Mouse (Mus musculus): ENCODE measurements at regions not wholly inside any gene's neighbourhood (a gene's known extent, or its start where the extent isn't known, plus 50 kb on each side); places are given as distances from the start of the nearest gene placed in this dataset.

DNA sequence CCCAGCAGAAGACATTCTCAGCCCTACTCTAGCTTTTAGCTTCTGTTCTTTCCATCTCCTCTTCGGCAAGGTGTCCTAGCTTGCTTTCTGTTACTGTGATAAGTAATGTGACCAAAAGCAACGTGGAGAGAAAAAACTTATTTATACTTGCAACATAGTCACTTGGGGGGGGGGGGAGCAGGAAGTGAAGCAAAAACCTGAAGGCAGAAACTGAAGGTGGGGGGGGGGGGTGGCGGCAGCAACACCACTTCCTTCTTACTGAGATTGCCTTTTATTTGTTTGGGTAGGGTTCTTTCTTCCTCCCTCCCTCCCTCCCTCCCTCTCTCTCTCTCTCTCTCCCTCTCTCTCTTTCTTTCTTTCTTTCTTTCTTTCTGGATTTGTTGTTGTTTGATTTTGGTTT, 103.8 kb upstream of the Gpr141 start:
- no peak overlapping the region for H3K4me3 ChIP-seq (ENCODE audit: low read depth, low read length)
- H3K9me3 ChIP-seq (replicated peaks; ENCODE audit: control insufficient read depth, low read length), result no peaks in the 10 kb centered on the region
- H3K4me2 ChIP-seq (ENCODE audit: low read depth, low read length), result no peak overlapping the region
- ATAC-seq (replicated peaks; ENCODE audit: insufficient number of reproducible peaks, low FRiP score, low TSS enrichment, low read depth), result no peak
- no peak for DNase-seq (ENCODE audit: low spot score)
- no peaks in the 10 kb centered on the region for H3K36me3 ChIP-seq (replicated peaks; ENCODE audit: control insufficient read depth, insufficient read depth, low read depth, low read length)
- H3K27ac ChIP-seq (replicated peaks; ENCODE audit: low read depth, low read length), result no peak overlapping the region
- no peaks in the 10 kb centered on the region for H3K27me3 ChIP-seq (ENCODE audit: control insufficient read depth, insufficient read depth, low read length)
- H3K9ac ChIP-seq (replicated peaks; ENCODE audit: low read length), result no peak overlapping the region
- H3K4me1 ChIP-seq (ENCODE audit: control insufficient read depth, insufficient read depth, low read length), result no peaks in the 10 kb centered on the region
- WGBS, result 78% methylated on average over 3 of the region's 3 CpGs

DNA sequence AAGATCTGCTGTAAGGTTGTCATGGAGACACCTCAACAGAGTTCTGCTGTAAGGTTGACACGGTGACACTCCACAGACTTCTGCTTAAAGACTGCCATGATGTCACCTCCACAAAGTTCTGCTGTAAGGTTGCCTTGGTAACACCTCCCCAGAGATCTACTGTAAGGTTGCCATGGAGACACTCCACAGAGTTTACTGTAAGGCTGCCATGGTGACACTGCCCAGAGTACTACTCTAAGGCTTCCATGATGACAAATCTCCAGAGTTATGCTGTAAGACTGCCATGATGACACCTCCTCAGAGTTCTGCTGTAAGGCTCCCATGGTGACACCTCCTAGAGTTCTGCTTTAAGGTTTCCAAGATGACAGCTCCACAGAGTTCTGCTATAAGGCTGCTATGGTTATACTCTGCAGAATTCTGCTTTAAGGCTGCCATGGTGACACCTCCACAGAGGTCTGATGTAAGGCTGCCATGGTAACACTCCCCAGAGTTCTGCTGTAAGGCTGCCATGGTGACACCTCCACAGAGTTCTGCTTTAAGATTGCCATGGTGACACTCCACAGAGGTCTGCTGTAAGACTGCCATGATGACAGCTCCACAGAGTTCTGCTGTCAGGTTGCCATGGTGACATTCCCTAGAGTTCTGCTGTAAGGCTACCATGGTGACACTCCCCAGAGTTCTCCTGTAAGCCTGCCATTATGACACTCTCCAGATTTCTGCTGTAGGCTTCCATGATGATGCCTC, 97.2 kb upstream of the Gpr141 start:
- 83% methylated on average over 1 of the region's 1 CpGs for WGBS
- no peaks in the 10 kb centered on the region for H3K4me1 ChIP-seq (ENCODE audit: control insufficient read depth, insufficient read depth, low read length)
- no peaks in the 10 kb centered on the region for H3K9me3 ChIP-seq (replicated peaks; ENCODE audit: control insufficient read depth, low read length)
- 0 out of 2 replicates have a peak, but pooled peaks have one; percentile 22 for ATAC-seq (replicated peaks; ENCODE audit: insufficient number of reproducible peaks, low FRiP score, low TSS enrichment, low read depth)
- H3K27ac ChIP-seq (replicated peaks; ENCODE audit: low read depth, low read length), result no peak overlapping the region
- no peaks in the 10 kb centered on the region for H3K27me3 ChIP-seq (ENCODE audit: control insufficient read depth, insufficient read depth, low read length)
- H3K4me3 ChIP-seq (ENCODE audit: low read depth, low read length), result no peak overlapping the region
- peak; percentile 8 for DNase-seq (ENCODE audit: low spot score)
- H3K36me3 ChIP-seq (replicated peaks; ENCODE audit: control insufficient read depth, insufficient read depth, low read depth, low read length), result no peaks in the 10 kb centered on the region
- H3K4me2 ChIP-seq (ENCODE audit: low read depth, low read length), result no peak overlapping the region
- no peak overlapping the region for H3K9ac ChIP-seq (replicated peaks; ENCODE audit: low read length)

DNA sequence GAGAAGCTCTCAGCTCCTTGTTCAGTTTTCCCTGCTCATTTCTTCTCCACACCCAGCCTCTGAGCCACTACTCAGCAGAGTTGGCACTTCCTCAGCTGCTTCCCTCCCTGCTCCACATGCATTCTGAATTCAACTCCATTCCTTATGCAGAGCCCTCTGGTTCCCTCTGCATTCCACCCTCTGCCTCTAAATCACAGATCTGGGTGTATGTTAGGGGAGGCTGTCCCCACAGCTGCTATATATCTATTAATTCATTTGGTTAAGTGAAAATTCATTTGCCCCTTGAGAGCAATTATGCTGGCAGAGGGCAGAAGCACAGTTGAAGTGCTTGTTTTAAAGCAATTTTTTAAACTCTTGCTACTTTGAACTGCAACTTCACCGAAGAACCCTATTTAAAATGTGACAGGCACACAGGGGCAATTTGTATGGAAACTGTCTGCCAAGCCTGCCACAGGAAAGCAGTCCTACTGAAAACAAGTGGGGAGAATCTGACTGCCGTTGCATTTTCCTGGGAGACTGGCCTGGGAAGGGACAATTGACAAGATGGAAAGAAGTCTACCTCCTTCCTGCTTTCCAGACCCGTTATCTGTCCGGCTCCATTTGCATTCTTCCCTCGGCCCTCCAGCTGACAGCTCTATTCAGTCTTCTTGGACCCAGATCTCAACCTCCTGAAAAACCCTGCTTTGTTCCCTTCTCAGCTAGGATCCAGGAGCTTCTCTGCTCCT, 88.0 kb upstream of the Gpr141 start:
- H3K4me3 ChIP-seq (ENCODE audit: low read depth, low read length), result no peak overlapping the region
- H3K27me3 ChIP-seq (ENCODE audit: control insufficient read depth, insufficient read depth, low read length), result no peaks in the 10 kb centered on the region
- H3K27ac ChIP-seq (replicated peaks; ENCODE audit: low read depth, low read length), result no peak overlapping the region
- no peaks in the 10 kb centered on the region for H3K9me3 ChIP-seq (replicated peaks; ENCODE audit: control insufficient read depth, low read length)
- ATAC-seq (replicated peaks; ENCODE audit: insufficient number of reproducible peaks, low FRiP score, low TSS enrichment, low read depth) (no peak), DNase-seq (ENCODE audit: low spot score) (no peak)
- H3K9ac ChIP-seq (replicated peaks; ENCODE audit: low read length), result no peak overlapping the region
- H3K36me3 ChIP-seq (replicated peaks; ENCODE audit: control insufficient read depth, insufficient read depth, low read depth, low read length), result no peaks in the 10 kb centered on the region
- no peak overlapping the region for H3K4me2 ChIP-seq (ENCODE audit: low read depth, low read length)
- H3K4me1 ChIP-seq (ENCODE audit: control insufficient read depth, insufficient read depth, low read length), result no peaks in the 10 kb centered on the region
- WGBS, result 40% methylated on average over 5 of the region's 5 CpGs

DNA sequence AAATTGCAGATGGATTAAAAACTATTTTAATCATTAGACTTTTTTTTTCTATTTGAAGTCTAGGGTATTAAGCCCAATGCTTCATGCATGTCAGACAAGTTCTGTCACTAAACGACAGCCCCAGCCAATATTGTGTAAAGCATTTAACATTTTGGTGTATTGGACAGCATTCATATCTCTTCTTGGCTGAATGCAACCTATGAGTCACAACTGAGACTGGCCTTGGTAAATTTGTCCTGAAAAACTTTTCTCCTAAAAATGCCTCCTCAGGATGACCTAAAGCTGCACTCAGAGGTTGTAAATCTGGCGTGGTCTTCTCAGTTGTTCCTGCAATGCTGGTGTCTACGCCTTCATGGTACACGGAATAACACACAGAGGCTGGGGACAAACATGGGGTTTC, 78.7 kb upstream of the Gpr141 start:
- no peaks in the 10 kb centered on the region for H3K36me3 ChIP-seq (replicated peaks; ENCODE audit: control insufficient read depth, insufficient read depth, low read depth, low read length)
- no peaks in the 10 kb centered on the region for H3K27me3 ChIP-seq (ENCODE audit: control insufficient read depth, insufficient read depth, low read length)
- 87% methylated on average over 4 of the region's 4 CpGs for WGBS
- DNase-seq (ENCODE audit: low spot score), result no peak
- H3K4me3 ChIP-seq (ENCODE audit: low read depth, low read length), result no peak overlapping the region
- ATAC-seq (replicated peaks; ENCODE audit: insufficient number of reproducible peaks, low FRiP score, low TSS enrichment, low read depth), result no peak; the same call in 1 of the 2 replicates
- H3K9ac ChIP-seq (replicated peaks; ENCODE audit: low read length), result no peak overlapping the region
- H3K27ac ChIP-seq (replicated peaks; ENCODE audit: low read depth, low read length), result no peak overlapping the region
- no peaks in the 10 kb centered on the region for H3K4me1 ChIP-seq (ENCODE audit: control insufficient read depth, insufficient read depth, low read length)
- H3K9me3 ChIP-seq (replicated peaks; ENCODE audit: control insufficient read depth, low read length), result no peaks in the 10 kb centered on the region
- no peak overlapping the region for H3K4me2 ChIP-seq (ENCODE audit: low read depth, low read length)

DNA sequence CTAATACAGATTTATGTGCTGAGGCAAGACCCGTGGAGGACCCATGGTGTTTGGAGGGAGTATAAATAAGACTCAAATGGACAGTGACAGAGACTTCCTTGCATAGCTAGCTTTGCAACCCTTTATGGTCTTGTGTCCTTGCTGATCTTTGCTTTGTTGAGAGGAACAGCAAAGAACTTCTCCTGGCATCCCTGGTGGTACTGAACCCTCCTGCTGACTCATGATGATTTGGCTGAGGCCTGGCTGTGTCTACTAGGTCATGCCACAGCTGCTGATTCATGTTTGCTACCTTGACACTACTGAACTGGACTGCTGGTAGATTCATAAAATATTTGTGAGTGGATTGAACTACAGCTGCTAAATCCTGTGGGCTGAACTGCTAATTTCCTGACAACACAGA, 73.1 kb upstream of the Gpr141 start:
- no peaks in the 10 kb centered on the region for H3K4me1 ChIP-seq (ENCODE audit: control insufficient read depth, insufficient read depth, low read length)
- no peaks in the 10 kb centered on the region for H3K9me3 ChIP-seq (replicated peaks; ENCODE audit: control insufficient read depth, low read length)
- no peaks in the 10 kb centered on the region for H3K27me3 ChIP-seq (ENCODE audit: control insufficient read depth, insufficient read depth, low read length)
- H3K9ac ChIP-seq (replicated peaks; ENCODE audit: low read length), result no peak overlapping the region
- no peak for ATAC-seq (replicated peaks; ENCODE audit: insufficient number of reproducible peaks, low FRiP score, low TSS enrichment, low read depth)
- no peaks in the 10 kb centered on the region for H3K36me3 ChIP-seq (replicated peaks; ENCODE audit: control insufficient read depth, insufficient read depth, low read depth, low read length)
- no peak overlapping the region for H3K4me2 ChIP-seq (ENCODE audit: low read depth, low read length)
- no peak overlapping the region for H3K27ac ChIP-seq (replicated peaks; ENCODE audit: low read depth, low read length)
- 77% methylated on average over 1 of the region's 1 CpGs for WGBS
- DNase-seq (ENCODE audit: low spot score), result no peak
- no peak overlapping the region for H3K4me3 ChIP-seq (ENCODE audit: low read depth, low read length)

DNA sequence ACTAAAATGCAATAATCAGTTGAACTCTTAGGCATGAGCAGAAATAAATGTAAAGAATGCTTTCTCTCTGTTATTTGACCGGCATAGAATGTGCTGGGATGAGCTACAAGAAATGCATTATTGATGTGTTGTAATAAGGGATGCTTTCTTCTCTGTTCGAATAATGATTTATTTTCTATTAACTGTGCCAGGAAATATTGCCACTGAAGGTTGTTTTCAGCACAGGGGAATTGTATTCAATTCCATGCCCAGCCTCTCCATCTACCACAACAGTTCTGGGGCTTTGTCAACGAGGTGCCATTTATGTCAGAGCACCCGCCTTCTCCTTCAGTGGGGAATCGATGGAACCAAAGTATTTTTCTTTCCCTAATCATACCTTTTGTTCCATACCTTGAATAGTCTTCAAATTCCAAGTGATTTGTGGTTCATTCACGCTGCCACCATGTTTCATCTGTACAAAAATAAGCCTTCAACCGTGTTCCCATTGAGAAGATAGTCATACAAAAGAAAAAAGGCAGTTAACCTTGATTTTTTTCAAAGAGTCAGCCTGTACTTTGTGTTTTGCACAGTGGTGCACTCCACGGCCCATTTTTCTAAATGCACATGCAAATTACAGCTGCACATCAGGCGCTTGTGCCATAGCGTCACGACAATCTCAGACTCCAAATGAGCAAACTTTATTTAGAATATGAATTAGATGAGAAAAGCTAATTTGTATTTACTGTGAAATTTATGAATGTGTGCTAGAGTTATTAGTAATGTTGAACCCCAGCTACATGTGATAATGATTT, 65.1 kb upstream of the Gpr141 start:
- H3K27ac ChIP-seq (replicated peaks; ENCODE audit: low read depth, low read length), result no peak overlapping the region
- WGBS, result 82% methylated on average over 11 of the region's 11 CpGs
- no peaks in the 10 kb centered on the region for H3K9me3 ChIP-seq (replicated peaks; ENCODE audit: control insufficient read depth, low read length)
- H3K27me3 ChIP-seq (ENCODE audit: control insufficient read depth, insufficient read depth, low read length), result no peaks in the 10 kb centered on the region
- H3K4me3 ChIP-seq (ENCODE audit: low read depth, low read length), result no peak overlapping the region
- H3K9ac ChIP-seq (replicated peaks; ENCODE audit: low read length), result no peak overlapping the region
- H3K36me3 ChIP-seq (replicated peaks; ENCODE audit: control insufficient read depth, insufficient read depth, low read depth, low read length), result no peaks in the 10 kb centered on the region
- DNase-seq (ENCODE audit: low spot score), result no peak
- ATAC-seq (replicated peaks; ENCODE audit: insufficient number of reproducible peaks, low FRiP score, low TSS enrichment, low read depth), result no peak
- H3K4me2 ChIP-seq (ENCODE audit: low read depth, low read length), result no peak overlapping the region
- no peaks in the 10 kb centered on the region for H3K4me1 ChIP-seq (ENCODE audit: control insufficient read depth, insufficient read depth, low read length)

DNA sequence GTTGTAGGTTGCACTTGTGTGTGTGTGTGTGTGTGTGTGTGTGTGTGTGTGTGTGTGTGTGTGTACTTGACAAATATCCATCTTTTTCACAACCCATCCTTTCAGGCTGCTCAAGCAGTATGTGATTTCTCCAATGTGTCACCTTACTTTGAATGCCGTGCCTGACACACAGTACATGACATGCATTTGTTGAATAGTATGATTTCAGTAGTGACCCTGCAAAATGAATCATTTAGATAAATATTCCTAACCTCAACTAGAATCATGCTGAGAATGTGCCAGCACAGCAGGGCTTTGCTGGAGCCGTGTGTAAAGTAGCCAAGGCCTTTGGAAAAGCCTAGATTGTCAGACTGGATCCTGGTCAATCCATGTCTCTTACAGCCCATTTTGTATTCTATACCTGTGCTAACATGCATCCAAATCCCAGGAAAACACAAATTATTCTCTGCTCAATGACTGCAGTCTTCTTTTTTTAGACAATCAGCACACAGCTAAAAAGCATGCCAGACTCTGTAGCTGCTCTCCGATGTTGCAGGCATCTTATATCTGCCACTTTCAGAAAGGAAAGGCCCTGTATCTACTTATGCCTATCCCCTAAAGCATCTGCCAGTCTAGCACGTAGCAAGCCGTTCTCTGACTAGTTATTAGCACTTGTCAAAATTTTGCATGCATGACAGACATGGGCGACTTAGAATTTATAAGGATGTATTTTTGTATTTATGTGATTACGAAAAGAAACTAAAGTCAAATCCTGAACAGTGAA, 60.0 kb upstream of the Gpr141 start:
- no peak for ATAC-seq (replicated peaks; ENCODE audit: insufficient number of reproducible peaks, low FRiP score, low TSS enrichment, low read depth)
- no peak for DNase-seq (ENCODE audit: low spot score)
- Histone ChIP-seq H3K4me1 (ENCODE audit: control insufficient read depth, insufficient read depth, low read length) (no peaks in the 10 kb centered on the region), H3K9me3 (replicated peaks; ENCODE audit: control insufficient read depth, low read length) (no peaks in the 10 kb centered on the region), H3K4me2 (ENCODE audit: low read depth, low read length) (no peak overlapping the region), H3K27ac (replicated peaks; ENCODE audit: low read depth, low read length) (no peak overlapping the region), H3K9ac (replicated peaks; ENCODE audit: low read length) (no peak overlapping the region), H3K36me3 (replicated peaks; ENCODE audit: control insufficient read depth, insufficient read depth, low read depth, low read length) (no peaks in the 10 kb centered on the region), H3K27me3 (ENCODE audit: control insufficient read depth, insufficient read depth, low read length) (no peaks in the 10 kb centered on the region), H3K4me3 (ENCODE audit: low read depth, low read length) (no peak overlapping the region)
- WGBS, result 83% methylated on average over 7 of the region's 7 CpGs
